Mouse (Mus musculus) MEL (cell line): ENCODE data around the gene Bend4.

Experiments
- CHD2 ChIP-seq: IDR thresholded peaks from 2 replicates; pipeline ENCODE4 v1.6.1; 2011; ENCODE audit warnings: low read length, improper control_type of control experiment
- CTCF ChIP-seq, 3 experiments: IDR thresholded peaks in 2 of 3; conservative IDR thresholded peaks in 1 of 3; 2 replicates each; pipeline ENCODE4 v1.5.1; 2011 to 2012; ENCODE audit warnings: low read length in 3 of 3, low read depth in 2 of 3, mild to moderate bottlenecking in 2 of 3, improper control_type of control experiment in 1 of 3, inconsistent platforms in 1 of 3, mixed read lengths in 1 of 3, moderate library complexity in 1 of 3; ENCODE audit not compliant: control insufficient read depth in 1 of 3, insufficient read depth in 1 of 3, poor library complexity in 1 of 3, severe bottlenecking in 1 of 3
- KAT2A ChIP-seq: conservative IDR thresholded peaks from 2 replicates; pipeline ENCODE4 v1.6.1; 2012; ENCODE audit warnings: low read depth, low read length, improper control_type of control experiment, inconsistent platforms
- MXI1 ChIP-seq: IDR thresholded peaks from 2 replicates; pipeline ENCODE4 v1.6.1; 2011; ENCODE audit warnings: mild to moderate bottlenecking, low read depth, low read length, improper control_type of control experiment
- POLR2A ChIP-seq, 2 experiments: IDR thresholded peaks; 2 replicates each; pipeline ENCODE4 v1.6.1; 2011 to 2012; ENCODE audit warnings: low read length in 2 of 2, mild to moderate bottlenecking in 2 of 2, control low read depth in 1 of 2, improper control_type of control experiment in 1 of 2, low read depth in 1 of 2, moderate library complexity in 1 of 2; ENCODE audit not compliant: control insufficient read depth in 1 of 2, insufficient read depth in 1 of 2, poor library complexity in 1 of 2
- RAD21 ChIP-seq: IDR thresholded peaks from 2 replicates; pipeline ENCODE4 v1.6.1; 2011; ENCODE audit warnings: mild to moderate bottlenecking, low read depth, low read length, improper control_type of control experiment
- USF1 ChIP-seq: IDR thresholded peaks from 2 replicates; pipeline ENCODE4 v1.6.1; 2014; ENCODE audit warnings: low read depth, mild to moderate bottlenecking, inconsistent platforms, low read length, improper control_type of control experiment, moderate library complexity
- ZNF384 ChIP-seq: IDR thresholded peaks from 2 replicates; pipeline ENCODE4 v1.6.1; 2012; ENCODE audit warnings: low read depth, mild to moderate bottlenecking, inconsistent platforms, low read length, improper control_type of control experiment

DNA sequence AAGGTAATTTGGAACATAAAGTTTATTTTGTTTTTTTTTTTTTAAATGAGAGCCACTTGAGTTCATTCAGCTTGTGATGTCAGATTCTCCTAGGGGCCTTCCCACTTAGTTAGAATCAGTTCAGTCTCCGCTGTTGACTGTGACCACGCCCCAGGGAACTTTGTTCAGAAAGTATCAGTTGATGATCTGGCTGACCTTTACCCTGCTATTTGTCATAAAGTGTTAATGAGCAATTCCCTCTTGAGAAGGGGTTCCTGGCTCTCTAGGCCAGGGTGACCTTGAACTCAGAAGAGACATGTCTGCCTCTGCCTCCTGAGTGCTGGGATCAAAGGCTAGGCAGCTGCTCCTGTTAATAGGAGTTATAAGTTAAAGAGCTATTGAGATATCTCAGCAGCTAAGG is 81.0 kb downstream of the Bend4 start:
- TF ChIP-seq POLR2A (IDR thresholded peaks at IDR 0.05; ENCODE audit: control insufficient read depth in 1 of 2, insufficient read depth in 1 of 2, low read depth in 1 of 2, low read length in 2 of 2, poor library complexity in 1 of 2) (no peak), USF1 (no peak), KAT2A (no peak), RAD21 (no peak), CTCF (IDR thresholded peaks at IDR 0.05 in 2 of 3, conservative IDR thresholded peaks at IDR 0.05 in 1 of 3; ENCODE audit: control insufficient read depth in 1 of 3, insufficient read depth in 1 of 3, low read depth in 2 of 3, low read length in 3 of 3, poor library complexity in 1 of 3, severe bottlenecking in 1 of 3) (no peak), ZNF384 (no peak), MXI1 (no peak), CHD2 (no peak)
